Comparison of ENCODE assay signal across 8 mouse cellular contexts in genomic region chr2:152691564-152692217, GRCm38 (mm10). TPM values are rescaled to one million over a fixed set of nuclear protein-coding genes. Genes with fewer than 3 reads are reported as not detected.
DNase-seq lines count a peak whose midpoint lies in the region; ATAC-seq and TF ChIP-seq lines count a peak whose summit lies in the region.

No protein-coding gene starts in this region.

- H3K4me1 ChIP-seq in MEL (ENCODE audit: control insufficient read depth in 1 of 2, insufficient read depth in 2 of 2, low read length in 2 of 2): no peaks in the 10 kb centered on the region
- 0 out of 2 replicates have a peak, but pooled peaks cover 4% of the 10 kb centered on the region for H3K4me1 ChIP-seq in embryonic facial prominence, embryonic 14.5 days (ENCODE audit: control insufficient read depth, insufficient read depth, low read length)
- peaks cover 7% of the 10 kb centered on the region; the same call in 1 of the 2 replicates for H3K4me1 ChIP-seq in lung, embryonic 14.5 days (ENCODE audit: insufficient read depth)

- H3K79me2 ChIP-seq in MEL (ENCODE audit: control insufficient read depth, insufficient read depth, low read length, poor library complexity): no peaks in the 10 kb centered on the region

- peak; percentile 52 for TF ChIP-seq CTCF in gastrocnemius, adult 2 months (IDR thresholded peaks at IDR 0.05)
- peak in 1 of 3 experiments; percentile 17; a peak in 1 of 6 replicates for TF ChIP-seq CTCF in MEL (IDR thresholded peaks at IDR 0.05 in 2 of 3, conservative IDR thresholded peaks at IDR 0.05 in 1 of 3; ENCODE audit: control insufficient read depth in 1 of 3, insufficient read depth in 1 of 3, low read depth in 2 of 3, low read length in 3 of 3, poor library complexity in 1 of 3, severe bottlenecking in 1 of 3)
- TF ChIP-seq CTCF in lung, embryonic 14.5 days (IDR thresholded peaks at IDR 0.05; ENCODE audit: low read depth): peak; percentile 56

- H3K4me2 ChIP-seq in embryonic facial prominence, embryonic 14.5 days (ENCODE audit: low read depth, low read length): no peak overlapping the region
- no peak overlapping the region for H3K4me2 ChIP-seq in lung, embryonic 14.5 days

- TF ChIP-seq POLR2A in MEL (IDR thresholded peaks at IDR 0.05; ENCODE audit: control insufficient read depth in 1 of 2, insufficient read depth in 1 of 2, low read depth in 1 of 2, low read length in 2 of 2, poor library complexity in 1 of 2): no peak

- TF ChIP-seq RAD21 in MEL (IDR thresholded peaks at IDR 0.05; ENCODE audit: low read depth, low read length): no peak

- H3K27me3 ChIP-seq in MEL (ENCODE audit: control insufficient read depth in 1 of 2, insufficient read depth in 2 of 2, low read length in 2 of 2): no peaks in the 10 kb centered on the region
- H3K27me3 ChIP-seq in embryonic facial prominence, embryonic 14.5 days (replicated peaks; ENCODE audit: control insufficient read depth, insufficient read depth, low read length): no peaks in the 10 kb centered on the region
- H3K27me3 ChIP-seq in lung, embryonic 14.5 days (ENCODE audit: insufficient read depth, low read length): no peaks in the 10 kb centered on the region

- no peak for DNase-seq in gastrocnemius, adult 2 months
- DNase-seq in gastrocnemius, postnatal 14 days: no peak
- no peak for DNase-seq in MEL (ENCODE audit: low read depth, low spot score)
- DNase-seq in embryonic facial prominence, embryonic 14.5 days (ENCODE audit: low spot score): peak; percentile 43
- DNase-seq in lung, embryonic 14.5 days: peak; percentile 58
- no peak for DNase-seq in layer of hippocampus, postnatal 36 days
- no peak for DNase-seq in urinary bladder, postnatal 25 days (ENCODE audit: low spot score)
- DNase-seq in thymus, postnatal 25 days: no peak

- WGBS in embryonic facial prominence, embryonic 14.5 days: 76% methylated on average over 7 of the region's 7 CpGs
- WGBS in lung, embryonic 14.5 days: 69% methylated on average over 7 of the region's 7 CpGs

- no peaks in the 10 kb centered on the region for H3K9me3 ChIP-seq in MEL (replicated peaks; ENCODE audit: insufficient read depth, low read length)
- H3K9me3 ChIP-seq in embryonic facial prominence, embryonic 14.5 days (ENCODE audit: control insufficient read depth, low read length): peaks cover 5% of the 10 kb centered on the region
- H3K9me3 ChIP-seq in lung, embryonic 14.5 days (ENCODE audit: low read depth, low read length): 0 out of 2 replicates have a peak, but pooled peaks cover 6% of the 10 kb centered on the region

- H3K36me3 ChIP-seq in MEL (ENCODE audit: control insufficient read depth in 1 of 2, insufficient read depth in 2 of 2, low read length in 2 of 2): peaks cover 0 to 12% of the 10 kb centered on the region in 2 experiments; a peak in 1 of 4 replicates
- peaks cover 60% of the 10 kb centered on the region for H3K36me3 ChIP-seq in embryonic facial prominence, embryonic 14.5 days (ENCODE audit: control insufficient read depth, insufficient read depth, low read length)
- peaks cover 70% of the 10 kb centered on the region for H3K36me3 ChIP-seq in lung, embryonic 14.5 days (ENCODE audit: insufficient read depth)

- TF ChIP-seq EP300 in MEL (IDR thresholded peaks at IDR 0.05; ENCODE audit: low read depth in 1 of 2, low read length in 2 of 2): no peak

- no peak for ATAC-seq in embryonic facial prominence, embryonic 14.5 days (ENCODE audit: low read depth)
- no peak for ATAC-seq in lung, embryonic 14.5 days (ENCODE audit: insufficient read depth)

- H3K9ac ChIP-seq in MEL (ENCODE audit: control insufficient read depth, low read depth, low read length, poor library complexity, severe bottlenecking): no peak overlapping the region
- H3K9ac ChIP-seq in embryonic facial prominence, embryonic 14.5 days (ENCODE audit: low read depth, low read length): no peak overlapping the region
- no peak overlapping the region for H3K9ac ChIP-seq in lung, embryonic 14.5 days

- H3K4me3 ChIP-seq in gastrocnemius, adult 2 months: no peak overlapping the region
- no peak overlapping the region for H3K4me3 ChIP-seq in MEL (ENCODE audit: control insufficient read depth in 1 of 2, insufficient read depth in 1 of 2, low read depth in 2 of 2, low read length in 2 of 2)
- H3K4me3 ChIP-seq in embryonic facial prominence, embryonic 14.5 days (ENCODE audit: low read depth, low read length): no peak overlapping the region
- no peak overlapping the region for H3K4me3 ChIP-seq in lung, embryonic 14.5 days (ENCODE audit: low read depth, low read length)

- H3K27ac ChIP-seq in gastrocnemius, adult 2 months: no peak overlapping the region
- H3K27ac ChIP-seq in MEL (ENCODE audit: control insufficient read depth, low read depth, low read length): no peak overlapping the region
- no peak overlapping the region for H3K27ac ChIP-seq in embryonic facial prominence, embryonic 14.5 days (replicated peaks; ENCODE audit: low read depth, low read length)
- H3K27ac ChIP-seq in lung, embryonic 14.5 days (ENCODE audit: low read depth): no peak overlapping the region

- intact Hi-C loops in gastrocnemius, adult 2 months (cut with DNase I): loop anchor here (5.0 kb wide), 1 partner anchor 241 kb away; the partner anchor contains the start of gene Foxs1
- intact Hi-C loops in gastrocnemius, postnatal 14 days (cut with DNase I; ENCODE audit: low total_unique reads): no loop called here

TF ChIP-seq in MEL, 35 proteins besides CTCF, POLR2A, EP300 and RAD21:
- TF ChIP-seq SMC3 (IDR thresholded peaks at IDR 0.05; ENCODE audit: low read depth, low read length) (peak; percentile 17; the same call in 1 of the 2 replicates), E2F4 (IDR thresholded peaks at IDR 0.05; ENCODE audit: borderline replicate concordance, low read depth, low read length) (no peak)
TF ChIP-seq in MEL: peak in this region for 1.

RNA-seq across cellular contexts. Expression of gene Mcts2, which starts 4.9 kb away (rescaled TPM):
- 10 to 100 TPM; 11.1 to 12.8 TPM for total RNA-seq in gastrocnemius, adult 2 months (2021)
- total RNA-seq in gastrocnemius, postnatal 14 days (2021): 10 to 100 TPM; 11.9 to 13.8 TPM
- 1.6 and 2.7 TPM in 2 replicates for total RNA-seq in MEL (2012; rRNA removed)
- 1 to 10 TPM in 1 of 2 experiments, not detected in 1; 3.0 TPM for polyA plus RNA-seq in MEL (2012; ENCODE audit: insufficient read depth in 1 of 2, insufficient read length in 2 of 2, low read depth in 1 of 2, low replicate concordance in 2 of 2, missing spikeins in 1 of 2)
- 26.7 and 30.2 TPM in 2 replicates for polyA plus RNA-seq in embryonic facial prominence, embryonic 14.5 days (2014; fragmentation: Nextera tagmentation; extraction: Ambion mirVana)
- 28.5 and 32.7 TPM in 2 replicates for polyA plus RNA-seq in lung, embryonic 14.5 days (2014; fragmentation: Nextera tagmentation; extraction: Ambion mirVana)
- total RNA-seq in layer of hippocampus, postnatal 36 days (2021): 10 to 100 TPM; 19.7 to 22.9 TPM

RNA-seq across cellular contexts. Expression of gene H13, which starts 22.4 kb away (rescaled TPM):
- 10 to 100 TPM; 32.6 to 37.3 TPM for total RNA-seq in gastrocnemius, adult 2 months (2021)
- total RNA-seq in gastrocnemius, postnatal 14 days (2021): 10 to 100 TPM; 45.8 to 49.1 TPM
- total RNA-seq in MEL (2012; rRNA removed): 73.8 and 82.7 TPM in 2 replicates
- polyA plus RNA-seq in MEL (2012; ENCODE audit: insufficient read depth in 1 of 2, insufficient read length in 2 of 2, low read depth in 1 of 2, low replicate concordance in 2 of 2, missing spikeins in 1 of 2): 100 to 1,000 TPM; 139 to 421 TPM
- polyA plus RNA-seq in embryonic facial prominence, embryonic 14.5 days (2014; fragmentation: Nextera tagmentation; extraction: Ambion mirVana): 122 and 134 TPM in 2 replicates
- 97.6 and 98.1 TPM in 2 replicates for polyA plus RNA-seq in lung, embryonic 14.5 days (2014; fragmentation: Nextera tagmentation; extraction: Ambion mirVana)
- 10 to 100 TPM; 77.3 to 77.5 TPM for total RNA-seq in layer of hippocampus, postnatal 36 days (2021)

RNA-seq across cellular contexts. Expression of gene Id1, which starts 44.4 kb away (rescaled TPM):
- total RNA-seq in gastrocnemius, adult 2 months (2021): 10 to 100 TPM in 1 of 2 experiments, 1 to 10 TPM in 1; 6.7 to 26.8 TPM
- total RNA-seq in gastrocnemius, postnatal 14 days (2021): 10 to 100 TPM; 12.5 to 17.3 TPM
- 59.8 and 102 TPM in 2 replicates for total RNA-seq in MEL (2012; rRNA removed)
- polyA plus RNA-seq in MEL (2012; ENCODE audit: insufficient read depth in 1 of 2, insufficient read length in 2 of 2, low read depth in 1 of 2, low replicate concordance in 2 of 2, missing spikeins in 1 of 2): 100 to 1,000 TPM in 1 of 2 experiments, not detected in 1; 486 TPM
- polyA plus RNA-seq in embryonic facial prominence, embryonic 14.5 days (2014; fragmentation: Nextera tagmentation; extraction: Ambion mirVana): 128 and 138 TPM in 2 replicates
- 122 and 123 TPM in 2 replicates for polyA plus RNA-seq in lung, embryonic 14.5 days (2014; fragmentation: Nextera tagmentation; extraction: Ambion mirVana)
- 10 to 100 TPM; 15.3 to 19.8 TPM for total RNA-seq in layer of hippocampus, postnatal 36 days (2021)

Comparison
In these comparisons a context has a peak if more than half of its experiments do, and no peak if none do; other contexts are left out.
1. DNase-seq: peak in embryonic facial prominence, embryonic 14.5 days (single experiment) and lung, embryonic 14.5 days (single experiment); none in gastrocnemius, adult 2 months (single experiment), gastrocnemius, postnatal 14 days (single experiment), MEL (single experiment), layer of hippocampus, postnatal 36 days (0 of 2), urinary bladder, postnatal 25 days (single experiment) and thymus, postnatal 25 days (single experiment).